Mouse (Mus musculus) CH12.LX (cell line): ENCODE data around the gene Rpl23.

ENCODE experiments used
- CHD2 ChIP-seq: IDR thresholded peaks from 2 replicates; pipeline ENCODE4 v1.6.1; 2011; ENCODE audit warnings: low read length, improper control_type of control experiment
- CTCF ChIP-seq, 2 experiments: IDR thresholded peaks in 1 of 2; conservative IDR thresholded peaks in 1 of 2; 2 replicates each; pipeline ENCODE4 v1.5.1; 2011 to 2012; ENCODE audit warnings: low read depth in 2 of 2, low read length in 2 of 2, improper control_type of control experiment in 1 of 2, inconsistent platforms in 1 of 2, mild to moderate bottlenecking in 1 of 2, moderate library complexity in 1 of 2
- EP300 ChIP-seq: IDR thresholded peaks from 2 replicates; pipeline ENCODE4 v1.6.1; 2011; ENCODE audit warnings: low read length, improper control_type of control experiment
- MEF2A ChIP-seq: IDR thresholded peaks from 2 replicates; pipeline ENCODE4 v1.6.1; 2014; ENCODE audit warnings: low read depth, mild to moderate bottlenecking, inconsistent platforms, low read length, improper control_type of control experiment, borderline replicate concordance
- MYC ChIP-seq: IDR thresholded peaks from 2 replicates; pipeline ENCODE4 v1.6.1; 2011; ENCODE audit warnings: low read depth, mild to moderate bottlenecking, improper control_type of control experiment, low read length
- POLR2A ChIP-seq: IDR thresholded peaks from 2 replicates; pipeline ENCODE4 v1.6.1; 2011; ENCODE audit warnings: low read depth, mild to moderate bottlenecking, improper control_type of control experiment, low read length
- RAD21 ChIP-seq: IDR thresholded peaks from 2 replicates; pipeline ENCODE4 v1.6.1; 2011; ENCODE audit warnings: low read depth, mild to moderate bottlenecking, low read length, improper control_type of control experiment, moderate library complexity
- UBTF ChIP-seq: IDR thresholded peaks from 2 replicates; pipeline ENCODE4 v1.6.1; 2012; ENCODE audit warnings: low read depth, mild to moderate bottlenecking, inconsistent platforms, low read length, improper control_type of control experiment, moderate library complexity

- TF ChIP-seq MYC (no peak), CTCF (conservative IDR thresholded peaks at IDR 0.05 in 1 of 2, IDR thresholded peaks at IDR 0.05 in 1 of 2; ENCODE audit: low read depth in 2 of 2, low read length in 2 of 2) (no peak), EP300 (no peak), POLR2A (no peak), UBTF (no peak), CHD2 (no peak; the same call in 1 of the 2 replicates), RAD21 (no peak), MEF2A (no peak)
Measured at GRCm38 (mm10) chr11:97775186-97775585, 7.1 kb downstream of the Rpl23 start.
